Mouse (Mus musculus) erythroid progenitor cell, adult 5-6 weeks (primary cell): Measurements from ENCODE around the gene Pald1. TPM values are rescaled to one million over a fixed set of nuclear protein-coding genes. Genes with fewer than 3 reads are reported as not detected.

Experiments used
- ATAC-seq: replicated peaks from 2 replicates; pipeline ENCODE4 v1.8.0; 2016; ENCODE audit warnings: moderate number of reproducible peaks, mild to moderate bottlenecking, moderate TSS enrichment, inconsistent platforms; ENCODE audit not compliant: poor library complexity, low FRiP score, severe bottlenecking
- total RNA-seq, 2 experiments: library from RNA; stranded (forward) in 1 of 2; stranded (reverse) in 1 of 2; fragments of 150-400 nt in 1 of 2; fragments of 186-747, 209-891 nt in 1 of 2; gene quantifications; 2 replicates each; pipeline versions ENCODE4 v1.2.3 to v1.2.4; 2015 to 2017; ENCODE audit warnings: low replicate concordance in 2 of 2

Gene Pald1
- total RNA-seq, 2 experiments from 2014 or later, result not detected

DNA sequence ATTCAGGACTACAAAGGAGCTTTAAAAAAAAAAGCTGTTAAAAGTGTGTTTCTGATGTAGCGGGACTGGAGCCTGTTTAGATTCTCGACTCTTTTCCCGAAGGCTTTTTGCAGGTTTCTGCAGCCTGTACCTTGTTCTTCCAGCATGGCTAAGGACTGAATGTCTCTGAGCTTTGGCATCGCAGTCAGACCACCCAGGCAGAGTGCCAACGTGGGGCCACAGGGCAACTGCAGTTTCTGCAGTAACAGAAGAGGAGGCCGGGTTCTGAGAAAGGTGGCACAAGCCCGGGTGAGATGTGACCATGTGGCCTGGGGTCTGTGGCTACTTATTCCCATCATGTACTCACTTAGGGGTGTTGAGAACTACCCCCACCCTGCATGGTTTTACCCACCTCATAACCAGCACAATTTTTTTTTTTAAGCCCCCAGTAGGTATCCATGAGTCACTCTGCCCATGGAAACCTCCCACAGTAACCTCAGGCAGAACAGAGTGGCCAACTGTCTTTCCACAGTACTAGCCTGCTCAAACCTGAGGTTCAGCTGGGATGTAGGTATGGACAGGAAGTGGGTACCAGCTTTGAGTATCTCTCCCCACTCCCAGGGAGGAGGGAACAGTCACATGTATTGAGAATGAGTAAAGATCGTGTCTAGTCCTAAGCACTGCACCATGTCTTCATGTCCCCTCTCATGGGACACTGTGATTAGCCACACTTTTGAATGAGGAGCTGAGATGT, 86.5 kb downstream of the Pald1 start:
- ATAC-seq, result no peak

DNA sequence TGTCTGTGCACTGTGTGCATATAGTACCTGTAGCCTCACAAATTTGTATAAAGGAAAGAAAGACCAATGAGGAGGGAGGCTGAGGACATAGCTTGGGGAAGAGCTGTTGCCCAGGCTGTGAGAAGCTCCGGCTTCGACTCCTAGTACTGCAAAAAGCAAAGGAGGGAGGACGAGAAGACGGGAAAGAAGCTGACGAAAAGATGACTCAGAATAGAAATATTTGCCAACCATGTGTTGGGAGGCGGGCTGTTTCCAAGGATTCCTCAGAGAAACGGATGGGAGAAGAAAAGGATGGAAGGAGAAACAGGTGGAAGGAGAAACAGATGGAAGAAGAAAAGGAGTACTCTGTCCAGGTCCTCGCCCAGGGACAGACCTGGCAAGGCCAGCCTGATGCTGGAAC, 89.1 kb downstream of the Pald1 start:
- no peak for ATAC-seq

DNA sequence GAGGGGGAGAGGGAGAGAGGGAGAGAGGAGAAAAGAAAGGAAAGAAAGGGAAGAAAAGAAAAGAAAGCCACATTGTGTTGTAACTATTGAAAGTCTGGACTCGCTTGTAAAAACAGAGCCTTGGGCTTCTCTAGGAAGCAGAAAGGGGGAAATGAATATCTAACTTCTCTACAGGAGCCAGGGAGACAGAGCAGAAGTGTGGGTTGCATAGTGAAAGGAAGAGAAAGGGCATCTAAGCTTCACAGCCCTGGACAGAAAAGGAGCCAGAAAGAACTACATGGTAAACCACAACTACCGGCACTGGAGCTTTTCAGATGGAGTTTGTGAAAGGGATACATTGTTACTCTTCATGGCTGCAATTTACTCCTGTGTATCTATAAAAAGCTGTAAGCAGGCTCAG, 92.9 kb downstream of the Pald1 start:
- ATAC-seq, result no peak

DNA sequence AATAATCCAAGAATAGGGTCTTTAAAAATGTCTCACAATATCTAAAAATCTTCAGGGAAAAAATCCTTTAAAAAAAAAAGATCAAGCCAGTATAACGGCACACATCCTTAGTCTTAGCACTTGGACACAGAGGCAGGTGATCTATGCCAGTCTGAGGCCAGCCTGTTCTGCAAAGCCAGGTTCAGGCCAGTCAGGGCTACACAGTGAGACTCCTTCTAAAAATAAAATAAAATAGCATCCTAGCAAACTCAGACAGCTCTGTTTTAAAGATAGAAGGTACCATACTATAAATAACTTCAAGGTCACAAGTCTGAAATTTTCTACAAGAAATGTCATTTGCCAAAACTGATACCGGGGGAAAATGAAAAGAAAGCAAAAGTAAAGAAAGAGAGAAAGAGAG, 93.3 kb downstream of the Pald1 start:
- ATAC-seq, result no peak

GRCm38 (mm10) chr10:61286246-61286645, 97.1 kb downstream of the Pald1 start:
- ATAC-seq, result no peak

DNA sequence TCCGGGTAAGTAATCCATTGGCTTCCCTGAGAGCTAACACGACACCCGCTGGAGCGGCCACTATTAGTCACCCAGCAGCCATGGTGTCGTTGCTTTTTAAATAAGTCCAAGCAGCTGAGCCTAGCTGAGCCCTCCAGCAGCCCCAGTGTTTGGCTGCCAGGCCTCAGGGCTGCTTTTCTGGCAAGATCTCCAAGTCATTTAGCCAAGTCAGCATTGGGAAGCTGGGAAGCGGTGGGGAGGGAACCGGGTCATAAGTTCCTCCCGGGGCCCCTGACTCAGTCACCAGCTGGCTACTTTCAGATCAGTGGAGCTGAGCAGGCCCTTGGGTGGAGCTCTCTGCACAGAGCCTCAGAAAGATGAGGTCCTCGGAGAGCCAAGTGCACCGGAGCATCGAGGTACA, 98.1 kb downstream of the Pald1 start:
- ATAC-seq, result no peak

- no peak for ATAC-seq
Measured at GRCm38 (mm10) chr10:61284309-61284708, 99.0 kb downstream of the Pald1 start.

DNA sequence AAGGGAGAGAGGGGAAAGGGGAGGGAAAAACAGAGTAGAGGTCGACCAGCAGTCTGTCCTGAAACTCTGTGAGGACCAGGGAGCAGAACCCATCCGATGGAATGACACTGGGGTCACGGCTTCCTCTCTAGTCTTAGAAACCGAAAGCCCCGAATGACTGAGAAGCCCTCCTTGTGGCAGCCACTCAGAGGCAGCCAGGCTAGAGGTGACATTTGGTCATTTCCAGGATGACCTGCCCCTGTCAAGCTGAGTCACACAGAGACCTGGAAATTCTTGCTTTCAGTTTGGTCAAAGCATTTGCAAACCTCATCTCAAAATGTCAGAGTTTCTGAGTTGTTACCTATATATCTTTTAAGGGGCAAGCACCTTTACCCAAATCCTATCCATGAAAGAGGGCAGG, 102.2 kb downstream of the Pald1 start:
- no peak for ATAC-seq

DNA sequence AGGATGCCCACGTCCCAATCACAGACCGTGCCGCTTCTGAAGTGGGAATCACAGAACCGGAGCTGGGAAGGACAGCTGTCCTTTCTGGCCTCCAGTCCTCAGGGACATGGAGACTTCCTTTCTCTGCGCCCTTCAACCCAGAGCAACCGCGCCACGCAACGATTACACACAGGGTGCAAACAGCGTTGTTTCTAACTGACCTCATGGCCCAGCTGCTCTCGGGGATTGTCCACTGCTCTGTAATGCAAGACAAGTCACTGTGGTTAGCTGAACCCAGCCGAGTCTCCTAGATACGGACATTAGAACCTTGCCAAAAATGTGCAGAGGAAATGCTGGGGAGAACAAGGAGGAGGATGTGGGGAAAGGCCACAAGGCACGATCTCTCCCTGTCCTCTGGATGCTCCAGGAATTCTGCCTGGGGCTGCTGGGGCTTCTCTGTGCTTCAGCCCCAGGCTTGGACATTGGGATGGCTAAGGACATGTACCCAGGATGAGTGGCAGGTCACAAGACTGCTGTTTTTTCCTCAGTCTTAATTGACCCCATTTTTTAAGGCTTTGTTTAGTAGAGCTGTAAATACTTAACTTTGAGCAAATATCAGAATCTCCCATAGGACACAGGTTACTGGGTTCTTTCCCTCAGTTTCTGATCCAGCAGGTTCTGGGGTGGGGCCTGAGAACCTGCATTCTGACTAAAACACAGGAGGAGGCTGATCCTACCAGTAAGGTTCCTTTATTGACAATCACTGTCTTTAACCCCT, 105.2 kb downstream of the Pald1 start:
- ATAC-seq, result no peak

DNA sequence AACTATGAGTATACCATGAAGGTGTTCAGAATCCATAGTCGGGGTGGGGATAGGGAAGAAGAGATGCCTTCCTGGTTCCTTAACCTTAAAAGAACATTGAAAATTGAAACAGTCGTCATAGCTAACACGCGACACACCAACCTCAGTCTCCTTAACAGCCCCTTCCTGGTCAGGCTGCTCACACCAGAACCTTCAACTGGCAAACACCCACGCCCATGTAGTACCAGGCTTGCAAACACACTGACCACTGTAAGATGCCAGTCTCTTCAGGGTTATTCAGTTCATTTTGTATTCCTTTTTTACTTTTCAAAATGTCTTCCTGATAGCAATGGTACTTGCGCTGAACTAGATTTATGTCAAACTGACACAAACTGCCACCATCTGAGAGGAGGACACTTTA, 106.3 kb downstream of the Pald1 start:
- no peak for ATAC-seq

DNA sequence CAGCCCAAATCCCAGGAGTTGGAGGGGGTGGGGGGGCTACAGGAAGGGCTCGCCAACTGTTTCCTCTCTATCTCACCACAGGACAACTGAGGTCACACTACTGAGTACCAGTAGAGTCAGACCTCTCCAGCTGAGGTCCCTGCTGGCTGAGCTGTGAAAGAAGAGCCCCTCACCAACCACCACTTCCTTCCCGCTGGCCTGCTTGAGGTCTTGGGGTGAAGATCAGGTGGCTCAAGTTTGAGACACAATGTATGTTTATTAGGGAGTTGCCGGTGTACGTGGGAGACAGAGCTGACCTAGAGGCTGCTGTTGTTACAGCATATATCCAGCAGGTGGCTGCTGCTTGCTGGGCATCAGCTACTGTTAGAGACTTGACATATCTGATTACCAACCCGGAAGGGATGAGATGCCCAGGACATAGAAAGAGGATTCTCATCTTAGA, 107.6 kb downstream of the Pald1 start:
- ATAC-seq, result 0 out of 2 replicates have a peak, but pooled peaks have one; percentile 49

GRCm38 (mm10) chr10:61274532-61274931, 108.8 kb downstream of the Pald1 start:
- ATAC-seq, result no peak

DNA sequence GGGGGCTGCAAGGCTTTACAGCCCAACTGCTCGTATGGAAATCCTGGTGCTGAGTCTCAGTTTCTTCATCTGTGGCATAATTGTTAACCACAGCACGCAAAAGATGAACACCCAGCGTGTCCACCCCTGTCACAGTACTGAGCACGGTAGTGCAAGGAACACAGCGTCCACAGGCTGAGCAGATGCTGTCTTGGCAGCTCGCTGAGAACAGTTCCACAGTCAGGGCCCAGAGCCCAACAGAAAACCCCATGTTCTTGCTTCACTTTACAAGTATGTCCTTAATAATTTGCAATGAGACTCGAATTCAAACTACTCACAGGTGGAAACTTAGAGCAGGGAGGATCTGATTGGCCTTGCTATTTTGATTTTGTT, 109.5 kb downstream of the Pald1 start:
- ATAC-seq, result no peak

DNA sequence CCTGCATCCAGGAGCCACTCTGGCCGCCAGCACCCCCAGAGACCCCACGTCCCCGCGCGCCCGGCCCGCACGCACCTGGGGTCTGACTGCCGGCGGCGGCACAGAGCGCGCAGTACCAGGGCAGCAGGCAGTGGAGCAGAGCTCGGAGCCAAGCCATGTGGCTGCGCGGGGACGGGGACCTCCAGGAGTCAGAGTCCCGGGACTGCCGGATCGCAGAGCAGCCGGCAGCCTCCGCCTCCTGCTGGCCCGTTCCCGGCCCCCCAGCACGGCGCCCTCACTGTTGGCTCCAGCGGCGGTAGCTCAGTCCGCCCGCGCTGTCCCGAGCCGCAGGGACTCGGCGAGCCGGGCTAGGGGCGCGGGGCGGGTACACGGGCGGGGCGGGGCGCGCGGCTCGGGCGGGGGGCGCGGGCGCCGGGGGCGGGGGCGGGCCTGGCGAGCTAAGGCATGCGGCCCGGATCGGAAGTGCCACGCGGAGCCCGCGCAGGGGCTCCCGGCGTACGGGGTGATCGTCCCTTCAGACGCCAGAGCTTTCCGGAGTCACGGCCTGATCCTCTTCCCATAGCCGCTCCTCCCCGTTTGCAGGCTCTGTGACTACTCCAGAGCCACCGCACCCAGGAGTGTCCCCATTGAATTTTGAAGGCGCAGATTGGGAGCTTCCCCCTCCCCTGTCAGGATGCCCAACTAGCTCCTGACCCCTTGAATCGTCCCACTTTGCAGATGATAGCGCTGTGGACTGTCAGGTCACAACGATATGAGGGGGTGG, 110.1 kb downstream of the Pald1 start, which contains the start of gene Adamts14:
Gene Adamts14, minus strand, starts transcription at position 358 of the 763 bp plus-strand sequence.
- ATAC-seq, result no peak

DNA sequence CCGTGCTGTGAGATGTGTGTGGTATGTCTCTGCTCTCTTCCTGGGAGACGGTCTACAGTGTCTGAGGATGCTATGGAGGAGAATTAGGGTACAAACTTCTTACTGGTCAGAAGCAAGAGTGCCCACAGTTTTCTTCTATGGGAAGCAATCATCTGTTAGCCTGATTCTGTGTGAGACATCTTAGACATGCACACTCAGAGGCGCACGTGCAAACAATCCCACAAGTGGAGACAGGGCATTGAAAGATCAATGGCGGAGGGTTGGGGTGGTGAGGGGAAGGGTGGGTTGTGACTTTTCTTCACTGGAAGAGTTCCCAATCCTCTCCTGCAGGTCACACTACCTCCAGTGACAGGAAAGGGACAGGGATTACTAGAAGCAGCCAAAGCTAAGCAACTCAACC, 110.7 kb downstream of the Pald1 start:
- no peak for ATAC-seq

DNA sequence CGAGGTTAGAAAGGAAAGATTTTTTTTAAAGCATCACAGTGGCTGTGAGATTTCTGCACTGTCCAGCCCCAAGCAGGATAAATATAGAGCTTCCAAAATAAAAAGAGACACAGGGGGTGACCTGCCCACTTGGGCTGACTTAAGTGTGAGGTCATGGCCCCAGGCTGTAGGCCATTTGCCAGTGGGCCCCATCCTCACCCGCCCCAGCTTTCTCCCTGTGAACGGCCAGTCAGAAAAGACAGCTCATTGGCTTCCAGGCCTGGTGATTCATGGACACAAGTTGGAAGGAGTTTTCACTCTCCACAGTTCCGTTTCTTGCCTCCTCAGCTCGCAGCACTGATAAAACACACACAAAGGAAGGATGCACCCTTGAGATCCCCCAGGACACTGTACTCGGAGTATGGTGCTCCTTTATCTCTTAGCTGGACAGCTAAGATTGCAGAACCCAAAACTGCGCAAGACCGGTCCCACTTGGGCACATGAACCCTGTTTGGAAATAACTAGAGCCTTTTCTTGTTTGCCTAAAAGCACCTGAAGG, 111.2 kb downstream of the Pald1 start:
- no peak for ATAC-seq
